Mouse (Mus musculus) megakaryocyte, embryonic 14.5 days (primary cell): ENCODE data around the gene Abcc4.

ENCODE experiments used
- FLI1 ChIP-seq: IDR thresholded peaks from 2 replicates; pipeline ENCODE4 v1.6.1; 2012; ENCODE audit warnings: low read length, inconsistent platforms, mixed read lengths
- GATA1 ChIP-seq: IDR thresholded peaks from 3 replicates; pipeline ENCODE4 v1.6.1; 2012; ENCODE audit warnings: mixed read lengths, low read length, inconsistent platforms, borderline replicate concordance

DNA sequence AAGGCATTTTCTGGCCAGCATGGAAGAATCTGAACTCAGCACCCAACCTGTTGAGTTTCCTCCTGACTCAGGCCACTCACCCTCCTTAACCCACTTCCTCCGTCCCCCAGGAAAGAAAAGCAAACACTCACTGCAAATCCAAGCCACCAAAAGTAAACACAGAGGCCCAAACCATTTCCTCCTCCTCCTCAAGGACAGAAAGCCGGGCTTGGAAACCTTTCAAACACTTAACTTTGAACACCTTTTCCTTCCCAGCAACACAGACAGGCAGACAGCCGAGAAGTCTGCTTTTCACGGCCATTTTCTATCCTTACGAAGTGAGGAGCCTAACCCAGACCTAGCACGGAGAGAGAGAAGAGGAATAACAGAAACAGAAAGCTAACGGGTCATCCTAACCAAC, 50.0 kb downstream of the Abcc4 start:
- TF ChIP-seq GATA1 (no peak), FLI1 (no peak)
